Mouse (Mus musculus): ENCODE data around the gene Ifna11. TPM values are rescaled to one million over a fixed set of nuclear protein-coding genes. Genes with fewer than 3 reads are reported as not detected.
"Not testable (repeated sequence)": the region's sequence is repeated elsewhere in the genome, so short reads cannot be mapped to it uniquely, and the experiment has no call there.

Ifna11 gene
- polyA plus RNA-seq, 1 experiment from 2014 or later: not detected

DNA sequence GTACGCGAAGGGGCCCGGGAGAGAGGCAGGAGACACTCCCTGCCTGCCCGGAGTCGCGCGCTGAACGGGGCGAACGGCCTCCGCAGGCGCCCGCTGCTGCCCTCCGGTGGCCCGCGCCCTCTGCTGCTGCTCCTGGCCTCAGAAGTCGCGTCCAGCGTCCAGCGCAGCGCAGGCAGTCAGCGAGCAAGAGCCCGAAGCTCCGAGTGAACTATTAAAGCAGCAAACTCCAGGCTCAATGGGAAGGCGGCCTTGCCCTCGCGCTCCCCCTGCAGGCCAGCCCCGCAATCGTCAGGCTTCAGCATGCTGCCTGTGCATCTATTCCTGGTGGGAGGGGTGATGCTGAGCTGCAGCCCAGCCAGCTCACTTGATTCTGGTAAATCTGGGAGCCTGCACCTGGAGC is 16.8 kb upstream of the Ifna11 start, which contains the start of gene Gm13287:
Gm13287 (plus strand) TSS at position 301 of the 400 bp plus-strand sequence.
- H3K4me1 ChIP-seq; H3K27me3 ChIP-seq (replicated peaks); ATAC-seq (replicated peaks); H3K9ac ChIP-seq; H3K27ac ChIP-seq; H3K36me3 ChIP-seq (replicated peaks); H3K4me3 ChIP-seq; H3K4me2 ChIP-seq; H3K9me3 ChIP-seq: not testable (repeated sequence)
- WGBS: no CpG with 5 or more reads among the region's 29 CpGs

- Histone ChIP-seq H3K4me3 (peak within 1 kb of the TSS; percentile 22; the same call in 1 of the 2 replicates), H3K4me2 (peak within 1 kb of the TSS; percentile 43)
- WGBS: no CpG with 5 or more reads among the region's 8 CpGs
- not testable (repeated sequence) for ATAC-seq (replicated peaks); H3K27me3 ChIP-seq (replicated peaks); H3K9me3 ChIP-seq; H3K36me3 ChIP-seq (replicated peaks); H3K9ac ChIP-seq; H3K27ac ChIP-seq; H3K4me1 ChIP-seq
These were observed 14.5 kb upstream of the Ifna11 start, which contains the start of gene Gm13288 for GRCm38 (mm10) chr4:88805231-88805630. TSS of gene Gm13288 (plus strand) at chr4:88805531.

GRCm38 (mm10) chr4:88805761-88806160 is 14.0 kb upstream of the Ifna11 start:
- peak overlapping the region; percentile 22; the same call in 1 of the 2 replicates for H3K4me3 ChIP-seq

GRCm38 (mm10) chr4:88815928-88816327 is 3.8 kb upstream of the Ifna11 start, which contains the start of gene Ifna7:
TSS of gene Ifna7 (plus strand) at chr4:88816228.
- no peaks in the 10 kb centered on the region for H3K27me3 ChIP-seq (replicated peaks)
- H3K4me2 ChIP-seq: no peak within 1 kb of the TSS
- no peak within 1 kb of the TSS for H3K4me3 ChIP-seq
- H3K27ac ChIP-seq: no peak within 1 kb of the TSS
- WGBS: 61% methylated on average over 3 of the region's 3 CpGs
- no peaks in the 10 kb centered on the region for H3K4me1 ChIP-seq
- no peak within 1 kb of the TSS for H3K9ac ChIP-seq
- no peaks in the 10 kb centered on the region for H3K9me3 ChIP-seq
- H3K36me3 ChIP-seq (replicated peaks): no peaks in the 10 kb centered on the region
- ATAC-seq (replicated peaks): no peak

More at GRCm38 (mm10) chr4:88805761-88806160, 14.0 kb upstream of the Ifna11 start:
- not testable (repeated sequence) for ATAC-seq (replicated peaks); H3K9ac ChIP-seq; H3K9me3 ChIP-seq; H3K27ac ChIP-seq; H3K36me3 ChIP-seq (replicated peaks); H3K4me1 ChIP-seq; H3K27me3 ChIP-seq (replicated peaks)
- 0% methylated on average over 1 of the region's 34 CpGs for WGBS
- H3K4me2 ChIP-seq: peak overlapping the region; percentile 43

DNA sequence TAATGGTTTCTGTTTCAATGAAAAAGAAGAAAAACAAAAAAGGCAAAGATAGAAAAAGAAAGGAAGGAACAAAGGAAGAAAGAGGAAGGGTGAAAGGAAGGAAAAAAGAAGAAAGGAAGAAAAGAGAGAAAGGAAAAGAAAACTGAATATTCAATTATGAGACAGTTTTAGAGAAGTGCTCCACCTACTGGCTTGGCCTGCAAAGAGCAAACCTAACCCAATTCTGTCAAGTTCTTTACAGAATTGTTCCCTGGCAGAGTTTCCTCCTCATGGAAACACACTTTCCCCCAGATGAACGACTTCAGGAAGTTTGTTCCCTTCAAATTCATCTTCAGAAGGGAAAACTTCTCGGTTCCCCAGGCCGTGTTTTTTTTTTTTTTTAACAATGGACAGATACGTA is 3.2 kb downstream of the Ifna11 start:
- H3K27me3 ChIP-seq (replicated peaks): no peaks in the 10 kb centered on the region
- H3K4me1 ChIP-seq: no peaks in the 10 kb centered on the region
- ATAC-seq (replicated peaks): no peak
- WGBS: 33% methylated on average over 4 of the region's 4 CpGs
- no peak overlapping the region for H3K4me2 ChIP-seq
- no peaks in the 10 kb centered on the region for H3K9me3 ChIP-seq
- H3K27ac ChIP-seq: no peak overlapping the region
- H3K9ac ChIP-seq: no peak overlapping the region
- no peak overlapping the region for H3K4me3 ChIP-seq
- H3K36me3 ChIP-seq (replicated peaks): no peaks in the 10 kb centered on the region

GRCm38 (mm10) chr4:88827116-88827515 is 7.4 kb downstream of the Ifna11 start, which contains the start of gene Ifna6:
TSS of gene Ifna6 (plus strand) at chr4:88827416.
- not testable (repeated sequence) for H3K4me3 ChIP-seq; H3K9ac ChIP-seq; H3K27me3 ChIP-seq (replicated peaks); H3K4me1 ChIP-seq; H3K27ac ChIP-seq; ATAC-seq (replicated peaks); H3K4me2 ChIP-seq; H3K36me3 ChIP-seq (replicated peaks); H3K9me3 ChIP-seq

- Histone ChIP-seq H3K9ac (no peak overlapping the region), H3K4me3 (no peak overlapping the region), H3K4me1 (no peaks in the 10 kb centered on the region), H3K9me3 (no peaks in the 10 kb centered on the region), H3K36me3 (replicated peaks) (no peaks in the 10 kb centered on the region), H3K27me3 (replicated peaks) (no peaks in the 10 kb centered on the region), H3K27ac (no peak overlapping the region), H3K4me2 (no peak overlapping the region)
- ATAC-seq (replicated peaks): no peak
- 24% methylated on average over 4 of the region's 4 CpGs for WGBS
These were observed 10.8 kb downstream of the Ifna11 start for GRCm38 (mm10) chr4:88830523-88830922.

DNA sequence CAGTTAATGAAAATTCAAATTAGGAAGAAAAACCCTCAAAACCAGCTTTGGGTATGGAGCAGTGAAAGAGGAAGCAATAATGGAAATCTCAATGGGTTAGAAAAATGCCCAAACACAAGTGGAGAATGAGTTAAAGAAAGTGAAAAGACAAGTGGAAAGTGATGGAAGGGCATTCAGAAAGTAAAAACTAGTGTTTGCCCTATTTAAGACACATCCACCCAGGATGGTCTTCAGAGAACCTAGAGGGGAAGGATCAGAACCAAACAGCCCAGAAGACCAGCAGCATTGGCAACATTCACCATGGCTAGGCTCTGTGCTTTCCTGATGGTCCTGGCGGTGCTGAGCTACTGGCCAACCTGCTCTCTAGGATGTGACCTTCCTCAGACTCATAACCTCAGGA is 15.5 kb downstream of the Ifna11 start, which contains the start of gene Ifna5:
Ifna5 (plus strand) TSS at position 301 of the 400 bp plus-strand sequence.
- H3K4me1 ChIP-seq; H3K36me3 ChIP-seq (replicated peaks); H3K27ac ChIP-seq; H3K4me2 ChIP-seq; ATAC-seq (replicated peaks); H3K4me3 ChIP-seq; H3K27me3 ChIP-seq (replicated peaks); H3K9ac ChIP-seq; H3K9me3 ChIP-seq: not testable (repeated sequence)
- 67% methylated on average over 1 of the region's 1 CpGs for WGBS

GRCm38 (mm10) chr4:88838828-88839227 is 19.1 kb downstream of the Ifna11 start:
- Histone ChIP-seq H3K9me3 (no peaks in the 10 kb centered on the region), H3K27me3 (replicated peaks) (no peaks in the 10 kb centered on the region), H3K4me2 (no peak overlapping the region), H3K4me1 (no peaks in the 10 kb centered on the region), H3K9ac (no peak overlapping the region), H3K36me3 (replicated peaks) (no peaks in the 10 kb centered on the region), H3K4me3 (no peak overlapping the region), H3K27ac (no peak overlapping the region)
- WGBS: 29% methylated on average over 3 of the region's 3 CpGs
- ATAC-seq (replicated peaks): no peak

DNA sequence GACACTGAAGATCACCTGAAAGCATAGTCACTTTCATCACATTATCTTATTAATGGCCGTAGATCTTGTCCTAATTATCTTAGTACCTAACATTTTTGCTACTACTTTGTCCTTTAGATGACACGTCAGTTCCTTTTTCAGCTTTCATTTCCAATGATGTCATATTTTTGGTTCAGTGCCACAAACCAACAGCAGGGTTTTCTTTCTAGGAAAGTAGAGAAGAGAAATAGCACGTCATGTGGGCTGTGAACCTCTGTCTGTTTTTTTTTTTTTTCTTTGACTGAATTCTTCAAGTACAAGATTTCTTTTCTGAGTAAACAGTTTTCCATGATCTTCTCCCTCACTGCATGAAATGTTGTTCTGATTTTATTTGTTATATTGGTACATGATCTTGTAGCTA is 20.3 kb downstream of the Ifna11 start:
- H3K4me2 ChIP-seq: no peak overlapping the region
- no peaks in the 10 kb centered on the region for H3K27me3 ChIP-seq (replicated peaks)
- H3K36me3 ChIP-seq (replicated peaks): no peaks in the 10 kb centered on the region

GRCm38 (mm10) chr4:88841438-88841911 is 21.7 kb downstream of the Ifna11 start, which contains the start of gene Ifna4:
TSS of gene Ifna4 (plus strand) at chr4:88841861.
- WGBS: 44% methylated on average over 2 of the region's 2 CpGs

More for the DNA sequence above, 20.3 kb downstream of the Ifna11 start:
- Histone ChIP-seq H3K4me1 (no peaks in the 10 kb centered on the region), H3K4me3 (no peak overlapping the region), H3K9ac (no peak overlapping the region), H3K27ac (no peak overlapping the region), H3K9me3 (no peaks in the 10 kb centered on the region)
- 83% methylated on average over 3 of the region's 3 CpGs for WGBS
- ATAC-seq (replicated peaks): no peak

DNA sequence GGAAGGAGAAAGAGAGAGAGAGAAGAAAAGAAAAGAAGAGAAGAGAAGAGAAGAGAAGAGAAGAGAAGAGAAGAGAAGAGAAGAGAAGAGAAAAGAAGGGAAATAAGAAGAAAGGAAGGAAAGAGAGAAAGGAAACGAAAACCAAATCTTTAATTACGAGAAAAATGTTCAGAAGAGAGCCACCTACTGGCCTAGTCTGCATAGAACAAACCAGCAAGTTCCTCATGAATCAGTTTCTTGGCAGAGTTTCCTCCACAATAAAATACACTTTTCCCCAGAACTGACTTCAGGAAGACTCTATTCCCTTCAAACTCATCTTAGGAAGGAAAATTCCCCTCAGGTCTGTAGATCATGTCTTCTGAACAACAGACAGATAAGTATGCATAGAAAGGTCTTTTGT is 25.6 kb downstream of the Ifna11 start:
- Histone ChIP-seq H3K4me2 (no peak overlapping the region), H3K9me3 (no peaks in the 10 kb centered on the region), H3K27ac (no peak overlapping the region), H3K27me3 (replicated peaks) (no peaks in the 10 kb centered on the region), H3K4me1 (no peaks in the 10 kb centered on the region), H3K4me3 (no peak overlapping the region), H3K9ac (no peak overlapping the region), H3K36me3 (replicated peaks) (no peaks in the 10 kb centered on the region)
- WGBS: 56% methylated on average over 2 of the region's 2 CpGs
- ATAC-seq (replicated peaks): no peak

More at GRCm38 (mm10) chr4:88841438-88841911, 21.7 kb downstream of the Ifna11 start, which contains the start of gene Ifna4:
- H3K9ac ChIP-seq: no peak within 1 kb of the TSS
- no peaks in the 10 kb centered on the region for H3K9me3 ChIP-seq
- no peaks in the 10 kb centered on the region for H3K27me3 ChIP-seq (replicated peaks)
- H3K4me1 ChIP-seq: no peaks in the 10 kb centered on the region
- H3K27ac ChIP-seq: no peak within 1 kb of the TSS
- H3K4me3 ChIP-seq: no peak within 1 kb of the TSS
- ATAC-seq (replicated peaks): no peak
- H3K4me2 ChIP-seq: no peak within 1 kb of the TSS
- no peaks in the 10 kb centered on the region for H3K36me3 ChIP-seq (replicated peaks)

- Histone ChIP-seq H3K4me2 (no peak within 1 kb of the TSS), H3K27ac (no peak within 1 kb of the TSS), H3K4me1 (no peaks in the 10 kb centered on the region), H3K27me3 (replicated peaks) (no peaks in the 10 kb centered on the region), H3K9me3 (no peaks in the 10 kb centered on the region), H3K4me3 (no peak within 1 kb of the TSS), H3K9ac (no peak within 1 kb of the TSS), H3K36me3 (replicated peaks) (no peaks in the 10 kb centered on the region)
- no peak for ATAC-seq (replicated peaks)
- 73% methylated on average over 1 of the region's 1 CpGs for WGBS
These were observed 29.9 kb downstream of the Ifna11 start, which contains the start of gene Ifna1 for GRCm38 (mm10) chr4:88849698-88850097. TSS of gene Ifna1 (plus strand) at chr4:88850087.
